Mouse (Mus musculus) layer of hippocampus, postnatal 10 days (tissue): ENCODE measurements around the gene Itpr1. TPM values are rescaled to one million over a fixed set of nuclear protein-coding genes. Genes with fewer than 3 reads are reported as not detected.

ENCODE experiments used
- DNase-seq, 2 experiments: peaks; one replicate each; pipeline ENCODE4 v3.0.0; 2021; ENCODE audit warnings: low spot score in 2 of 2
- long read RNA-seq: library from polyadenylated mRNA; stranded (forward); transcript quantifications from one replicate; pipeline ENCODE4 v2.0.0, GENCODE M21; 2023
- total RNA-seq, 2 experiments: library from RNA; stranded (reverse); gene quantifications; 2 replicates each; pipeline ENCODE4 v1.2.3; 2021

The Itpr1 gene
- 10 to 100 TPM; 79.2 to 94.8 TPM for total RNA-seq
- long read RNA-seq, partial matches to known transcripts, result 5 of 6 reads
- long read RNA-seq, other reads (novel, unspliced or antisense), result 1 of 6 reads

DNA sequence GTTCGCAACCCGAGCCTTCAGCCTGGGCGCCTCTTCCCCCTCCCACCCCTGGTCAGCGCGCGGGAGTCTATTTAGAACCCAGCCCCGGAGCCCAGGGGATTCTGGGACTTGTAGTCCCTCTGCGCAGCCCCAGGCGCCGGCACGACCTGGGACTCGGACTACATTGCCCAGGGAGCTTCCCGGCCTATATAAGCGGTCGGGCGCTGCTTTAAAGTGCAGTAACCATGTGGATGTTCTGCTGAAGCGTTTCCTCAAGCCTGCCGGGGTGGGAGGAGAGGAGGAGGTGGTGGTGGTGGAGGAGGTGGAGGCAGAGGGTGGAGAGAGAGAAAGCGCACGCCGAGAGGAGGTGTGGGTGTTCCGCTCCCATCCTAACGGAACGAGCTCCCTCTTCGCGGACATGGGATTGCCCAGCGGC, at the start of gene Itpr1:
Itpr1 (plus strand) TSS at position 216 of the 415 bp plus-strand sequence.
- DNase-seq, result peak; percentile 94 to 96

DNA sequence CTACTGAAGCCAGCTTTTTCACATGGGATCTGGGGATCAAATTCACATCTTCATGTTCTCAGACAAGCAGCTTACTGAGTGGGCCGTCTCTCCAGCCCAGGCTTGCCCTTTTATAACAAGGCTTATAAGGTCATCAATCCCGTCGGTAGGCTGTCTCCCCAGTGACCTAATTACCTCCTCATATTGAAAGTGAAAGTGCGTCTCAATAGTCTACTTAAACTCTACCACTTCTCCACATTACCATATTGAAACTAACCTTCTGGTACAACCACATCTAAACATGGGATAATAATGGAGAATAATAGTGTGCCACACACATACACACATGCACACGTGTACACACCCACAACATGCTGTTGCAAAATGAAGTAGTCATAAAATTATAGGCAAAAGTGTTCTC, 48.0 kb upstream of the Itpr1 start:
- no peak for DNase-seq

DNA sequence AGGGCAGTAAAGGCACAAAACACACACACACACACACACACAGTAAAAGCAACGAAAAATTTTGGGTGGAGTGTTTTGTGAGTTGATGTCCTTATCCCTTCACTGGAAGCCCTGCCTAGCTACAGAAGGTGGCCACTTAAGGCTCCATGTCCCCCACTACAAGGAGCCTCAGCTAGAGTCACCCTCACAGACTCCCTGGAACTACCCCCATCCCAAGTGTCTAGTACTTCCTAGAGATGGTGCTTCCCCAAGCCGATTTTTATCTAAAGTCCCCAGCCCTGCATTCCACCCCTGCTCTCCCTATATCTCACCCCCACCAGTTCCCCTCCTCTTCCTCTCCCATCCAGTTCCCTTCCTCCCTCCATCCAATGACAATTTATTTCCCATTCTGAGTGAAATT, 47.3 kb upstream of the Itpr1 start:
- no peak for DNase-seq

DNA sequence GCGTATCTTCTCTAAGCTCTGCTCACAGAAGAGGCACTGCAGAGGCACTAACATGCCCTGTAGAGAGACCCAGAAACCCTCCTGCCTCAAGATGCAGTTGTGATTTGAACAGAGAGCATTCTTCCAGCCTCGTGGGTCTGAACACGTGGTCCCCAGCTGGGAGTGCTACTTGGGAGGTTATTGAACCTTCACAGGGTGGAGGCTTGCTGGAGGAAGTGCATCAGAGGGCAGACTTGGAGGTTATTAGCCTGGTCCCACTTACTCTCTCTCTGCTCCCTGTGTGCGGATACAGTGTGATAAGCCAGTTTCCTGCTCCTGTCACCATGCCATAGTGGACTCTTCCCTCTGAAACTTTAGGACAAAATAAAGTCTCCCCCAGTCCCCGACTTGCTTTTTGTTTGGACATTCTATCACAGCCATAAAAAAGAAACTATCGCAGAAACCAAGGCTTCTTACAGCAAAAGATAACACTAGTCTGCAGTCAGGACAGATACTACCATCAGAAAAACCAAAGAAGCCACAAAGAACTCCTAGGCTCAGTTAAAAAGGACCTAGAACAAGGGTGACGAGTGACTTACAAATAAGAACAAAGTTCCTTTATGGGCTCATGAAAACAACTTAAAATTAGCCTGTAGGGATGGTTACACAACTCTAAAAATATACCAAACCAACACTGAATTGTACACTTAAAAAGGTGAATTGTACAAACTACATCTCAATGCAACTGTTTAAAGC, 44.8 kb upstream of the Itpr1 start:
- DNase-seq, result no peak

DNA sequence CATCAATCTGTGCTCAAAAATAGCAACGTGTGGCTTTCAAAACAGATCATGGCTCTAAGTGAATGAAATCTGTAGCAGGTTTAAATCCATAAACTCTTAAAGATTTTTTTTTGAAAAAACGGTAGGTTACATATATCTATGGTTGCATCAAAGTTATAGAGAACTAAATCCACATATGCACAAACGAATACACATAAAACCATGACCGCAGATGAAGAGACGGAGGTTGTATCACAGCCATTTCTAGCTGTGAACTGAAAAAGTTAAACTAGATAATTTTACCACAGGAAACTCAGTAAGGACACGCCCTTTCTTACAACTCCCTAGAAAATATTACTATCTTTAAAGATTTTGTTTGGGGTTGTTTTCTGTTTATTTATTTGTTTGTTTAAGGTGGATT, 44.2 kb upstream of the Itpr1 start:
- no peak for DNase-seq

DNA sequence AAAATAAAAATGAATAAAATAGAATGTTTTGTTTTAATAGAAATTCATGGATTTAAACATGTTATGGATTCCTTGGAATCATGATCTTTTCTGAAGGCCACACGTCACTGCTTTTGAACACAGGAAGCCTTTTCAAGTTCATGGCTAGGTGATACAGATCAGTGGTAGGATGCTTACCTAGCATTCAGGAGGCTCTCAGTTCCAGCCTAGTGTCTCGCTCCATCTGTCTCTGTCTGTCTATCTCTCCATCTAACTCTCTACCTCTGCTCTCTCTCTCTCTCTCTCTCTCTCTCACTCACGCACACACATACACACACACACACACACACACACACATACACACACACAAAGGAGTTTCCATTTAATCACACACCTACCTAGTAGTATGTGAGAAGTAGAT, 43.4 kb upstream of the Itpr1 start:
- DNase-seq, result no peak

DNA sequence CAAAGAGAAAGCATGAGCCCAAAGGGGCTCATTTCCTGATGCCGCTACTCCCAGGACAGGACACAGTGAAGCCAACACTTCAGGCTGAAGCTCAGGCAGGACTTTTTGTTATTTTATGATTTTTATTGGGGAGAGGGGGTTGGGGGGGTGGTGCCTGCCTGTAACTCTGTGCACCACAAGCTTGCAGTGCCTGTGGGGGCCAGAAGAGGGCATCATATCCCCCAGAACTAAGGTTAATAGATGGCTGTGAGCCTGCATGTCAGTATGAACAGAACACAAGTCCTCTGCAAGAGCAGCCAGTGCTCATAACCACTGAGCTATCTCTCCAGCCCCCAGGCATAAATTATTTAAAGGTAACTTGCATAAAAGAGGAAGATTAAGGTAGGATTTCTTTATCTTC, 40.7 kb upstream of the Itpr1 start:
- no peak for DNase-seq

DNA sequence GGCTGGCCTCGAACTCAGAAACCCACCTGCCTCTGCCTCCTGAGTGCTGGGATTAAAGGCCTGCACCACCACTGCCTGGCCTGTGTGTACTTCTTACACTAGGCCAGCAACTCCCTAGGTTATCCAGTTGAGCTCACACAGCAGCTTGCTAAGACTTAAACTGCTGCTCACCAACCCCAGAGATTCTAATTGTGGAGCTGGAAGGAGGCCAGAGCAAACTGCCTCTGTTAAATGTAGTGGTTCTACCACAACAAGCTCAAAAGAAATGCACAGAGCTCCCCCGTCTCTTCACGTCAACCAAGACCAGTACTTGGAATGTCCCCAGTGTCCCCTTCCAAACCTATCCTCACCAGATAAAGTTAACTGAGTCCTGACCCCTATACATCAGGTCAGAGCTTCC, 38.7 kb upstream of the Itpr1 start:
- DNase-seq, result no peak

DNA sequence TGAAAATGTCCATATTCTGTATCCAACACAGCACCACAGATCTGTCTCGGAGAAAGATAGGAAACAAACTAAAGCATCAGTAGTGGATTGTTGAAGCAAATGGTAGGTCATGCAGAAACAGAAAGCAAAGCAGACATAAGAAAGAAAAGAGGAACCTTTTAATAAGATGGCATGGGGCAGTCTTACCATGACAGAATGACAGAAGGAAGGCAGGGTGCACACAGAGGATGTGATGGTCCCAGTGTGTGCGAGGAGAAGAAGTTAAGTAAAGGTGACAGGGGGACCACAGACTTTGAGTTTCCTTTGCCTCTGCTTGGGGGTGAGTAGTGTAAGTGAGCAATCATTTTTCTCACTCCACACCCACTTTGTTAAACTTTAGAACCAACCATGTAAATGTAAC, 33.8 kb upstream of the Itpr1 start:
- no peak for DNase-seq

DNA sequence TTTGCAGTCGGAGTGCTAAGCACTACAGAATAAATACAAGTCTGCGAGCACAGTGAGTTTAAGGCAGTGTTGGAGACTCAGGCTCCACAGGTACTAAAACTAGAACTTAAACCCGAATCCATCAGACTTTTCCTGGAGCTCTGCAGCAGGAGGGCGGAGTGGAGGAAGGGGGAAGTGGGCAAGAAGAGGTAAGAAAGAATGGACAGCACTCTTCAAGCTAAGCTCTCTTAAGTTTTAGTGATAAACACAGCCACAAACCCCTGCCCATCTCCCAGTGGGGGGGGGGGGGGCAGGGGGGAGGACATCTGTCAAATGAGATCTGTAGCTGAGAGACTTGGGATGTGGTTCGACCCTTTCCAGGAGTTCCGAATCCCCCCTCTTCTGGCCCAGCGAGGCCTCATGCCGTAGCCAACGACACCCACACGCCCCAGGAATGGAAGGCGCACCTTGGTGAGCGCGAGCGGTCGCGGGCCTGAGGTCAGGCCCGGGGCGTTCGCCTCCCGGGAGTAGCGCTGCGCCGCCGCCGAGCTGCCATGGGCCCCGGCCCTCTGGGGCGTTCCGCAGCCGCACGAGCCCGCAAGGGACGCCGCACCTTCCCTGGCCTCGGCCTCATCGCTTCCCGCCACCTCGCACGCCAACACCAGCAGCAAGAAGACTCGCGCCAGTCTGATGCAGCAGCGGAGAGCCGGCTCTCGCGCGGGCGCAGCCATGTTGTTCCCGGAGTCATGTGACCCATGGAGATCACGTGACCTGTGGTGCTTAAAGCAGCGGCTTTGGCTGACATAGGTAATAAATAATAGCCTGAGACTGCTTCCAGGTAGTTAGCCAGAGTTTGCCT, 27.8 kb upstream of the Itpr1 start, which contains the start of gene Sumf1:
Sumf1 (minus strand) TSS at position 736 of the 838 bp plus-strand sequence.
- DNase-seq, result peak; percentile 86 to 89

DNA sequence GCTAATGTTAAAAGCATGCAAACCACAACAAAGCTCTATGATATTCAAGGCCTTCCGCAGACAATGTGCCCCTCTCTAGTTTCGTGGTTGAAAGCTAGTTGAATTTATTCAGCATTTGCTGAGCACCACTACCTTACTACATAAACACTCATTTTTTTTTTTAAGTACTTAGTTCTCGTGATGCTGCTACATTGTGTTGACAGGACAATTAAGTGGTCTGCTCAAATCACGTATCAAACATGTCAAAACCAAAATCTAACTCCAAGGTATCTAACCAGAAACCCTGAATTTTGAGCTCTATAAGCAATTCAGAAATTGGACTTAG, 27.2 kb upstream of the Itpr1 start:
- no peak for DNase-seq

DNA sequence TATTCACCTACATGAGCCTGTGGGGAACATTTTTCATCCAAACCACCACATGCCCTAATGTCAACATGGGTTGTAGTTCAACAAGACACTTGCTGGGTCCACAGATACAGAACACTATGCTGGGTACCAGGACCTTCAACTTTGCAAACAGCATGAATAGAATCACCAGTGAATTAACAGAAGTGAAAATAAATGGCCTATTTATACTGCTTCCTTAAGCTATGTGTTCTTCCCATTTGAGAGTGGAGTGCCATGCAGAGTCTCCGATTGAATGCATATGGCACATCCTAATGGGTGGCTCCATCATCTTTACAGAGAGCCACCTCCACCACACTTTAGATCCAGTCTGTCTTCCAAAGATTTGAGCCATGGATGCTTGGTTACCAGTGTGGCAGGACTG, 22.2 kb upstream of the Itpr1 start:
- DNase-seq, result no peak

DNA sequence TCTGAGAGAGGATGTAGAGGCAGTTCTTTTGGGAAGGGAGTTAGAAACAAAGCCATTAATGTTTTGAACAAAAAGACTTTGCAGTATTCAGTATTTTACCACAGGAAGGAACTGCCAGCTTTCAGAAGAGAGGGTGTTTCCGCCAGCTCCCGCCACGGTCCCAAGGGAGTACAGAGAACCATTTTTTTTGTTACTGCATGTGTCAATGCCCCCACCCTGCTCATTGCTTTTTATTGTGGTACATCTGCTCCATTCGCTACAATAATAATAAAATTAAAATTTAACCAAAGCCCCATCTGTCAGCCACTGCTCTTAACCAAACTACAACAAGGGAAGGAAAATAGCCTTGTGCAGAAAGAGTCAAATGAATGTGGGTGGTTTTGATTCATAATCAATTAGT, 20.3 kb upstream of the Itpr1 start:
- no peak for DNase-seq

DNA sequence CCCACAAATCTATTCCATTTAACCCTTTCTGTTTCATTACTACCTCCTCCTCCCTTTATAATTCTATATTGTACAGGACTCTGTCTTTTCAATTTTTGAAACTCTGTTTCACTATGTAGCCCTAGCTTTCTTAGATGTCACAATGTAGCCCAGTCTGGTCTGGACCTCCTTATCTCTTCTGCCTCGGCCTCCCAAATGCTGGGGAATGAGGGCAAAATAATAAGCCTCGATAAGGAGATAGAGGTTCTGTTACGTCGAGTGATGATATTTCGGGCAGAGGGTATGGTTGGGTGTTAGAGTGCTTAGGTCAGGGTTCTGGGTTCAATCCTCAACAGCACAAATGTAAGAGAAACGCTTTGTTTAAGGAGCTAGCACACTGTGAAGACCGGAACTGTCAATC, 16.2 kb upstream of the Itpr1 start:
- no peak for DNase-seq

DNA sequence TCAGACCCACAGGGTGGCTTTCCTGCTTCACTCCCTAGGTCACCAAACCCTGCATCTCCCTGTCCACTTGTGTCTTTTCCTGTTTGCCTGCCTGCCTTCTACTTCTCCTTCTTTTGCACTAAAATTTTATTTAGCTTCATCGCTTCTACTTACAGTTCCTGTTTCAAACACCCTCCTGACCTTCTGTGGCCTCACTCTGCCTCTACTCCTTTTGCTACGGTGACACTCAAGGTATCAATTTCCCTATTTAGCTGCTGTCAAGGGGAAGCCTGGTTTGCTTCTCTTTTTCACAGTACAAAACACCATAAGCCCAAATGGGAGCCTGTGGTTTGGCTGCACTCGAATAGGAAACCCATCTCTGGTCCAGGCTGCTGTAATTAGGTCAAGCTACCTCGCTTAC, 15.8 kb upstream of the Itpr1 start:
- no peak for DNase-seq

DNA sequence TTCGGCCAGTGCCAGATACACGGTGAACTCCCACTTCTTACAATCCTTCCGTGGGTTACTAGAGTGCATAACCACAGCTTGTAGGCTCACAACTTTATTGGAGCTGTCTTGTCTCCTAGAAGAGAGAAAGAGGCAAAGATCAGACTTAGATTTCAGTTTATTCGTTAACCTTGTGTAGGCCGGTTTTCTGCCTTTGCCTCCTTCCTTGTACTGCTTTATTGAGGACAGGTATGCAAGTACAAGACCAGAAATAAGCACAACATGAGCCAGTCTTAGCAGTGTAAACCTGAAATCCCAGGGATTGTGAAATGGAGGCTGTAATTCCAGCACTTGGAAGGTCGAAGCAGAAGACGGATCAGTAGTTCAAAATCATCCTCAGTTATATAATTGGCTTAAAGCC, 14.6 kb upstream of the Itpr1 start:
- no peak for DNase-seq

DNA sequence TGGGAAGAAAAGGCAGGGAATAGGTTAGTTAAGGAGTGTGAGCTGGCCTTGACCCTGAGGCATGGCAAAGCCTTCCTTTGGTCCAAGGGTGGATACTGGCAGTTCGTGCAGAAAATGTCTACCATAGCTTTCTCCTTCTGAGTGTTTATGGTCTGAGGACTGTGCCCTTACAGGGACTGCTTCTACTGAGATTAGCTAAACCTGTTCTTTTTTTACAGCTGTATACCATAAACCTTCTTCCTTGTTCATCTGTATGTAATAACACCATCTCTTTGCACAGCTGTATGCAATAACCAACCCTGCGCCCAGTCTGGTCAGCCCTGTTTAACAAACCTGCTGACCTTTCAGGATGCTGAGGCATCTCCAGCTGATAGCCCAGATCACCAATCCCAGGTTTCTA, 8.6 kb upstream of the Itpr1 start:
- no peak for DNase-seq

DNA sequence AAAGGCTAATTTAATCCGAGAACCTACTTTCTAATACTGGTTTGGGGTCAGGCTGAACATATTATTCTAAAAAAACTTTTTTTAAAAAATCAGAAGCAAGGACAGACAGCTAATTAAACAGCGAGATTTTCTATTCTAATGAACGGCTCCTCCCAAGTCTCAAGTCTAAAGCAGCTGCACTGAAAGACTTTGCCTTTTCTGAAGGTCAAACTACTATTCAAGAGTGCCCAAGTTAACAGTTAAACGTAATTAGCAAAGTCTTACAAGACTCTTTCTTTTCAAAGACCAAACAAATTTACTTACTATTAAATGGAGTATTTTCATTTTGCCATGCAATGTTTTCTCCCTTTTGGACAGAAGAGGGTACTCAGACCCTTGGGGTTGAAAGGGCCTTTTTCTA, 6.8 kb upstream of the Itpr1 start:
- DNase-seq, result no peak

DNA sequence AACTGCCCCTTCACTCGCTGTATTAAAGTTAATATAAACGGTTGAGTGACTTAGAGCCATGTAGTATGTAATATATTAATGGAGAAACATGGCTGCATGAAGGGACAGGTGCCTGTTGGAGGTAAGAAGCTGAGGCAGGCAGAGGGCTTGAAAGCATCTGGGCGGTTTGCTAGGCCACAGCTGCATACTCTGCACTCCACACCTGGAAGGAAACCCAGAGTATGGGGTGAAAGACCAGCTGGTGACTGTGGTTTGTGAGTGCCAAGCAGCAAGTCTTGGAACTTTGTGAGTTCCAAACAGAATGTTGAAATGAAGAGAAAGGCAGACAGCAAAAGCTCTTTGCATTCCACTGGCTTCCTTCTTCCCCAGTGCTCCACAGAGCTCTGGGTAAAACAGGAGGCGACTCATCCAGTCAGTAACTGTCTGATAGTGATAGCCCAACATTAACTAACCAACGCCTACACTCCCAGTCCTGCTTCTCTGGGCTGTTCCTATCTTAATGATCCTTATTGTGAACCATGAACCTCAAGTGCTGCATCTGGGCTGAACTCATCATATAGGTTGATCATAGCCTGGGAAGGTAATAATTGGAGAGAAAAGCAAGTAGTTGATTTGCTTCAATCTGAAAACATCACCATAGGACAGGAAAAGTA, 5.9 kb upstream of the Itpr1 start:
- no peak for DNase-seq

DNA sequence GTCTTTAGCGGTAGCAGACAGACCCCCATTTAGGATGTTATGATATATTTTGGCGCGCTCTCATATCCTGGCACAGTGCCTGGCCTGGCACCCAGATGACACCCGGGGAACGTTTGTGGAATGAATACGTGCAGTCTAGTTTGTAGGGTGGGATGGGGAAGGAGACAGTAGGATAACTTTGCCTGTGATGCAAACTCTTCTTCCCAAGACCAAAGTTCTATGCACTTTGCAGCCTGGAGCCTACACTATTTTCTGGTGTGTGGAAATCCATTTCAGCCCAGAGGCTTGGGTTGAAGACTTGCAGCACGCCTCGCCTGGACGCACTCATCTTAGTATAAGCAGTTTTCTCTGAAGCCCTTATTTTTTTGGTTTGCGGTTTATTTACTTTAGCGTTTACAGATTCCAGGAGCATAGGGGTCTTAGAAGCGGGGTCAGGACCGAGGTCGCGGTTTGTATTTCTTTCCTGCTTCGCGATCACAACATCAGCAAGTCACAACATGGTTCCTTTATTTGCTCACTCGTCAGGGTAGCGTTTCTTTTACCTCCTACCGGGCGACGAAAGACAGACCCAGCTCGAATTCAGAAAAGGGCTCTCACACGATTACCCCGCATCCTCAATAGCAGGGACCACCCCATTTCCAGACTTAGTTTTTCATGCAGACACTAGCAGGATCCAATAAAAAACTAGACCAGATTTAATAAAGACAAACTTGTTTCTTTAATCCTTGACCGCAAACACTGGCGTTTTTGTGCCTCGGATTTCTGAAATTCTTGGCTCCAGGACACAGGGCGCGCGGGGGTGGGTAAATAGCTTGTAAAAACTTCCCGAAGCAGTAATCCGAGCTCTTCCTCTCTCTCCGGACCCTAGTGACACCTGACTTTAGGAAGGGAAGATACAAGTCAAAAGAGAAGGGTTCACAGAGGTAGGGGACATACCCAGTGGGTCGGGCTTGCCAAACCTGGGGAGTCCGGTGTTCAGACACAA, 708 bp upstream of the Itpr1 start:
- peak in 1 of 2 experiments; percentile 27 for DNase-seq
